Mouse (Mus musculus): ENCODE results near the gene Shroom1.

- no peak for TF ChIP-seq CTCF (IDR thresholded peaks at IDR 0.05; ENCODE audit: low read depth, low read length)
- no peak for TF ChIP-seq POLR2A (IDR thresholded peaks at IDR 0.05; ENCODE audit: borderline replicate concordance, low read depth, low read length)
Observed at GRCm38 (mm10) chr11:53486822-53487594, 30.0 kb downstream of the Shroom1 start.
